Mouse (Mus musculus): ENCODE results near the gene Xylt1.

Xylt1 gene

GRCm38 (mm10) chr7:117380418-117381187 is at the start of gene Xylt1:
Gene Xylt1, plus strand, starts transcription at chr7:117380979.
- peak; percentile 55 to 69 for DNase-seq (ENCODE audit: low spot score in 2 of 2)

GRCm38 (mm10) chr7:117333936-117334335 is 46.8 kb upstream of the Xylt1 start:
- no peak for DNase-seq (ENCODE audit: low spot score in 2 of 2)

- no peak for DNase-seq (ENCODE audit: low spot score in 2 of 2)
Observed at GRCm38 (mm10) chr7:117356316-117356715, 24.5 kb upstream of the Xylt1 start.

GRCm38 (mm10) chr7:117357425-117358194 is 23.2 kb upstream of the Xylt1 start:
- peak in 1 of 2 experiments; percentile 12 for DNase-seq (ENCODE audit: low spot score in 2 of 2)

GRCm38 (mm10) chr7:117361281-117361680 is 19.5 kb upstream of the Xylt1 start:
- DNase-seq (ENCODE audit: low spot score in 2 of 2), result no peak

GRCm38 (mm10) chr7:117362493-117362892 is 18.3 kb upstream of the Xylt1 start:
- no peak for DNase-seq (ENCODE audit: low spot score in 2 of 2)

GRCm38 (mm10) chr7:117368647-117369289 is 12.0 kb upstream of the Xylt1 start:
- no peak for DNase-seq (ENCODE audit: low spot score in 2 of 2)

GRCm38 (mm10) chr7:117369290-117369941 is 11.4 kb upstream of the Xylt1 start:
- no peak for DNase-seq (ENCODE audit: low spot score in 2 of 2)

GRCm38 (mm10) chr7:117375886-117376309 is 4.9 kb upstream of the Xylt1 start:
- peak; percentile 61 to 71 for DNase-seq (ENCODE audit: low spot score in 2 of 2)

- no peak for DNase-seq (ENCODE audit: low spot score in 2 of 2)
Observed at GRCm38 (mm10) chr7:117377138-117377537, 3.6 kb upstream of the Xylt1 start.

GRCm38 (mm10) chr7:117380036-117380417 is 752 bp upstream of the Xylt1 start:
- no peak for DNase-seq (ENCODE audit: low spot score in 2 of 2)

- DNase-seq (ENCODE audit: low spot score in 2 of 2), result no peak
Observed at GRCm38 (mm10) chr7:117381188-117381981, 606 bp downstream of the Xylt1 start.

GRCm38 (mm10) chr7:117382006-117382405 is 1.2 kb downstream of the Xylt1 start:
- no peak for DNase-seq (ENCODE audit: low spot score in 2 of 2)

- peak in 1 of 2 experiments; percentile 44 for DNase-seq (ENCODE audit: low spot score in 2 of 2)
Observed at GRCm38 (mm10) chr7:117383147-117383940, 2.6 kb downstream of the Xylt1 start.

- no peak for DNase-seq (ENCODE audit: low spot score in 2 of 2)
Observed at GRCm38 (mm10) chr7:117386376-117386775, 5.6 kb downstream of the Xylt1 start.

GRCm38 (mm10) chr7:117388284-117388988 is 7.7 kb downstream of the Xylt1 start:
- no peak for DNase-seq (ENCODE audit: low spot score in 2 of 2)

GRCm38 (mm10) chr7:117389048-117389447 is 8.3 kb downstream of the Xylt1 start:
- DNase-seq (ENCODE audit: low spot score in 2 of 2), result no peak

GRCm38 (mm10) chr7:117392863-117393569 is 12.2 kb downstream of the Xylt1 start:
- no peak for DNase-seq (ENCODE audit: low spot score in 2 of 2)

- DNase-seq (ENCODE audit: low spot score in 2 of 2), result no peak
Observed at GRCm38 (mm10) chr7:117393976-117394375, 13.2 kb downstream of the Xylt1 start.
